Mouse (Mus musculus): Measurements from ENCODE around the gene Rab30. TPM values are rescaled to one million over a fixed set of nuclear protein-coding genes. Genes with fewer than 3 reads are reported as not detected.

Gene Rab30
- polyA plus RNA-seq, 1 experiment from 2014 or later, result 8.2 TPM

DNA sequence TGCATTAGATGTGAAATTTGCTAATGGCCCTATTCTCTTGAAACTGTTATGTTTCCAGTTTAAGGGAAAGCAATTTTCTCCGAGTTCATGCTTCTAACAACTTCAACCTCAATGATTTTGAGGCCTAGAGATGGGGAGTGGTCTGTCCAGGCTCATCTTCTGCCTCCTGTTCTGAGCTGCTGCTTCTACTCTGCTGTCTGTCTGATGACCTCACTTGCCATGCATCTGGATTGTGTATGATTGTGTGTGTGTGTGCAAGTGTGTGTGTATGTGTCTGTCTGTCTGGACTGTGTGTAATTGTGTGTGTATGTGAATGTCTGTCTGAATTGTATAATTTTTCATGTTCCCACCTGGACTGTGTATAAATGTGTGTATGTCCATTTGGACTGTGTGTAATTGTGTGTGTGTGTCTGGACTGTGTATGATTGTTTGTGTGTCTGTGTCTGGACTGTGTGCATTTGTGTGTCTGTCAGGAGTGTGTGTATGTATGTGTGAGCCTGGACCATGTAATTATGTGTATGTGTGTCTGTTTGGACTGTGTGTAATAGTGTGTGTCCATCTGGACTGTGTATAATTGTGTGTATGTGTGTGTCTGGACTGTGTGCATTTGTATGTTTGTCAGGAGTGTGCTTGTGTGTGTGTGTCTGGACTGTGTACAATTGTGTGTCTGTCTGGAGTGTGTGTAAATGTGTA lies 81.2 kb downstream of the Rab30 start:
- H3K36me3 ChIP-seq, result no peaks in the 10 kb centered on the region
- H3K4me2 ChIP-seq, result no peak overlapping the region
- 47% methylated on average over 1 of the region's 1 CpGs for WGBS
- H3K9ac ChIP-seq, result no peak overlapping the region
- ATAC-seq (replicated peaks; ENCODE audit: low FRiP score), result peak; percentile 43; the same call in 1 of the 2 replicates
- no peak overlapping the region for H3K4me3 ChIP-seq (replicated peaks)
- no peaks in the 10 kb centered on the region for H3K27me3 ChIP-seq
- H3K4me1 ChIP-seq, result no peaks in the 10 kb centered on the region
- no peaks in the 10 kb centered on the region for H3K9me3 ChIP-seq (replicated peaks)
- H3K27ac ChIP-seq, result no peak overlapping the region

- Histone ChIP-seq H3K27me3 (no peaks in the 10 kb centered on the region), H3K27ac (no peak overlapping the region), H3K4me3 (replicated peaks) (no peak overlapping the region), H3K36me3 (no peaks in the 10 kb centered on the region), H3K9me3 (replicated peaks) (no peaks in the 10 kb centered on the region), H3K4me2 (no peak overlapping the region), H3K4me1 (no peaks in the 10 kb centered on the region), H3K9ac (no peak overlapping the region)
- 91% methylated on average over 3 of the region's 3 CpGs for WGBS
- ATAC-seq (replicated peaks; ENCODE audit: low FRiP score), result no peak
Observed at GRCm38 (mm10) chr7:92826248-92826647, 84.8 kb downstream of the Rab30 start.

DNA sequence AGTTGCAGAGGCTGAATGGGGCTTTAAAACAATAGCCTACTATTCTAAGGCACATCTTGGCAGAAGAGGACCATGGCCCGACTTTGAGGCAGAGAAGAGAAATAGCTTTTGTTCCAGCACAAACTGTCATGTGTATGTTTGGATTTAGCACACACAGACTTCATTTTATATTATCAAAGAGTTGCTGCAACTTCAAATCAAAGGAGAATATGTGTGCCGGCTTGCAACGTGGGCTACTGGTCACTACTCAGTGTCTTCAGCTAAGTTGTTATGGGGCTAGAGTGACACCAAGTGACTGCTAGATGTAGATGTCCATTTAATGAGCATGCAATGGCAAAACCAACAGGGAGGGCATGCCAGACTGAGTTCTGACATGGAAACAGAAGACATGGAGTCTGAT lies 86.6 kb downstream of the Rab30 start:
- WGBS, result 54% methylated on average over 3 of the region's 3 CpGs
- H3K9ac ChIP-seq, result no peak overlapping the region
- no peaks in the 10 kb centered on the region for H3K27me3 ChIP-seq
- no peak overlapping the region for H3K4me3 ChIP-seq (replicated peaks)
- no peak overlapping the region for H3K27ac ChIP-seq
- H3K9me3 ChIP-seq (replicated peaks), result no peaks in the 10 kb centered on the region
- H3K36me3 ChIP-seq, result no peaks in the 10 kb centered on the region
- no peaks in the 10 kb centered on the region for H3K4me1 ChIP-seq
- no peak for ATAC-seq (replicated peaks; ENCODE audit: low FRiP score)
- H3K4me2 ChIP-seq, result no peak overlapping the region

DNA sequence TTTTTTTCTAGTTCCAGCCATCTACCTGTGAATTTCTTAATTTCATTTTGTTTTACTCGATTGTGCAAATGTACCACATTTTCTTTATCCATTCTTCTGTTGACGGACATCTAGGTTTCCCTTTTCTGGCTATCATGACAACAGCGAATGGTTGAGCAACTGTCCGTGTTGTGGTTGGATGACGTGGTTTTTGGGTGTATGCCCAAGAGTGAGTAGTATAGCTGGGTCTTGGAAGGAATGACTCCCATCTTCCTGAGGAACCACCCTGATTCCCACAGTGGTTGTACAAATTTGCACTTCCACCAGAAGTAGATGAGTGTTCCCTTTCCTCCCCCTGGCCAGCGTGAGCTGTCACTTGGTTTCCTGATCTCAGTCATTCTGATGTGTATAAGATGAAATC lies 91.0 kb downstream of the Rab30 start:
- H3K27me3 ChIP-seq, result no peaks in the 10 kb centered on the region
- no peaks in the 10 kb centered on the region for H3K9me3 ChIP-seq (replicated peaks)
- H3K36me3 ChIP-seq, result 0 out of 2 replicates have a peak, but pooled peaks cover 6% of the 10 kb centered on the region
- H3K9ac ChIP-seq, result no peak overlapping the region
- H3K4me1 ChIP-seq, result no peaks in the 10 kb centered on the region
- H3K27ac ChIP-seq, result no peak overlapping the region
- WGBS, result 91% methylated on average over 6 of the region's 6 CpGs
- H3K4me2 ChIP-seq, result no peak overlapping the region
- no peak overlapping the region for H3K4me3 ChIP-seq (replicated peaks)
- ATAC-seq (replicated peaks; ENCODE audit: low FRiP score), result no peak

DNA sequence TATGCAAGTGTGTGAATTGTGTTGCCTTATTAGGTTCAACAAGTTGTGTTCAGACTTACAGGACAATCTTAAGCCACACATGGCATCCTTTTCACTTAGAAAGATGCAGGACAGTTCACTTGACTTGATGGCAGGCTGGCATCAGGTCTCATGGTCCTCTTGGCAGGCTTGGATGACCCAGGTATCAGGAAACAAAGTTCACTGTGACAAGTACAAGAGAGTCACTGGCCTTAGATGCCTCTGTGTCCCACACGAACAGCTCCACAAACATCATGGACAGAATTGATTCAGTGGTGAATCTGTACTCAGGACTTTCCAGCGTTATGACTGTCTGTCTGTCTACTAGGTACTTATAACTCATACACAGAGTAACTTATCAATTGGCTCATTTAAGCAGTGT lies 93.0 kb downstream of the Rab30 start:
- no peaks in the 10 kb centered on the region for H3K27me3 ChIP-seq
- H3K4me3 ChIP-seq (replicated peaks), result no peak overlapping the region
- 0 out of 2 replicates have a peak, but pooled peaks cover 6% of the 10 kb centered on the region for H3K36me3 ChIP-seq
- no peaks in the 10 kb centered on the region for H3K9me3 ChIP-seq (replicated peaks)
- no peak overlapping the region for H3K9ac ChIP-seq
- 96% methylated on average over 2 of the region's 2 CpGs for WGBS
- ATAC-seq (replicated peaks; ENCODE audit: low FRiP score), result no peak
- H3K4me2 ChIP-seq, result no peak overlapping the region
- H3K27ac ChIP-seq, result no peak overlapping the region
- no peaks in the 10 kb centered on the region for H3K4me1 ChIP-seq

- 0 out of 2 replicates have a peak, but pooled peaks cover 6% of the 10 kb centered on the region for H3K36me3 ChIP-seq
- H3K27ac ChIP-seq, result no peak overlapping the region
- no peaks in the 10 kb centered on the region for H3K27me3 ChIP-seq
- no peak overlapping the region for H3K4me3 ChIP-seq (replicated peaks)
- ATAC-seq (replicated peaks; ENCODE audit: low FRiP score), result no peak
- H3K9ac ChIP-seq, result no peak overlapping the region
- H3K4me1 ChIP-seq, result no peaks in the 10 kb centered on the region
- 85% methylated on average over 3 of the region's 3 CpGs for WGBS
- no peaks in the 10 kb centered on the region for H3K9me3 ChIP-seq (replicated peaks)
- no peak overlapping the region for H3K4me2 ChIP-seq
Observed at GRCm38 (mm10) chr7:92836447-92836846, 95.0 kb downstream of the Rab30 start.

- Histone ChIP-seq H3K27me3 (no peaks in the 10 kb centered on the region), H3K4me1 (no peaks in the 10 kb centered on the region), H3K27ac (no peak overlapping the region), H3K9ac (no peak overlapping the region), H3K4me3 (replicated peaks) (no peak overlapping the region), H3K9me3 (replicated peaks) (no peaks in the 10 kb centered on the region), H3K4me2 (no peak overlapping the region), H3K36me3 (0 out of 2 replicates have a peak, but pooled peaks cover 6% of the 10 kb centered on the region)
- 79% methylated on average over 11 of the region's 11 CpGs for WGBS
- ATAC-seq (replicated peaks; ENCODE audit: low FRiP score), result no peak
Observed at GRCm38 (mm10) chr7:92837226-92837625, 95.8 kb downstream of the Rab30 start.

DNA sequence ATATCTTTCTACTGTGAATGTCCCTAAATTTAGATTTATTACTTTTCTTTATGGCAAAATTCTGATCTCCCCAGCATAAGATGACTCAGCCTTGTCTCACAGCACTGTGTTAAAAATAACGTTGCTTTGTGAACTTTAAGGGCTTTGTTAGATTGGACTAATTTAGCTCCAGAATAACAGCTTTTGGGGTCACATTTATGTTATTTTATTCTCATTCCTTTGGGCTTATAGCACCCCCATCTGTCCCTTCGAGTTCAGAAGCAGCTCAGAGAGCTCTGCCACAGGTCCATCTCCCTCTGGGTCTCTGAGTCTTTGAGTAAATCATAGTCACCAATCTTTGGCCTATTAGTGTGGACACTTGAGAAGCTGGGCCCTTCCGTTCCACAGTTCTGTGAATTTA lies 96.5 kb downstream of the Rab30 start:
- no peak overlapping the region for H3K9ac ChIP-seq
- no peaks in the 10 kb centered on the region for H3K27me3 ChIP-seq
- 49% methylated on average over 3 of the region's 3 CpGs for WGBS
- H3K36me3 ChIP-seq, result 0 out of 2 replicates have a peak, but pooled peaks cover 6% of the 10 kb centered on the region
- H3K4me1 ChIP-seq, result no peaks in the 10 kb centered on the region
- H3K27ac ChIP-seq, result no peak overlapping the region
- H3K4me3 ChIP-seq (replicated peaks), result no peak overlapping the region
- H3K9me3 ChIP-seq (replicated peaks), result no peaks in the 10 kb centered on the region
- no peak overlapping the region for H3K4me2 ChIP-seq
- ATAC-seq (replicated peaks; ENCODE audit: low FRiP score), result no peak

DNA sequence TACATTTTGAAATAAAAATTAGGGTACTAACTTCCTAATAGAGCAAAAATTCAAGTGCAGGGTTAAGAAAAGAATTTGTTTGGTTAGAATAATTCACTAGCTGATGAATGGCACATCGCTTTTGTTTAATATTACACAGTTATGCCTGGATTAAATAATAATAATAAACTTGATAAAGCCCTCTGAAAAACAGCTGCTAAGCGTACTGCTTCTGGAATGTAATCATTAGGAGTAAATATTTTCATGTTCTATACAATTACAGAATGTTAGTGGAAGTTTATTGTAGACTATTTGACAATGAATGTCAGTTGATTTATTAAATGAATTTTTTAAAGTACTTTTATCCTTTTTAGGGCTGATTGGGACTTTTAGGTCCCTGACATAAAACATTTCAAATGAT lies 100.9 kb downstream of the Rab30 start:
- Histone ChIP-seq H3K4me1 (no peaks in the 10 kb centered on the region), H3K27me3 (no peaks in the 10 kb centered on the region), H3K9me3 (replicated peaks) (no peaks in the 10 kb centered on the region), H3K9ac (no peak overlapping the region), H3K36me3 (no peaks in the 10 kb centered on the region), H3K27ac (no peak overlapping the region), H3K4me2 (no peak overlapping the region), H3K4me3 (replicated peaks) (no peak overlapping the region)
- ATAC-seq (replicated peaks; ENCODE audit: low FRiP score), result no peak
- WGBS, result 81% methylated on average over 2 of the region's 2 CpGs

DNA sequence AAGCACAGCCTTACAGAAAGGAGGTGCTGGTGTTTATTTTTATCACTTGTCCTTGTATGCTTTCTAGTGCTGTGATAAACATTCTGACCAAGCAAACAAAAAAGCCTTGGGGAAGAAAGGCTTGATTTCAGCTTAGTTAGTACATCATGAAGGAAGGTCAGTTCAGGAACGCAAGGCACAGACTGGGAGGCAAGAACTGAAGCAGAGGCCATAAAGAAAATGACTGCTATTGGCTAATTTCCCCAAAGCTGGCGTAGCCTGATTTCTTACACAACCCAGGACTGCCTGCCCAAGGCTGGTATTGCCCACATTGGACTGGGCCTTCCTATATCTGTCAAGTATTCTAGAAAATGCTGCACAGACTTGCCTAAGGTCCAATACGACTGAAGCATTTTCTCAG lies 106.8 kb downstream of the Rab30 start:
- no peaks in the 10 kb centered on the region for H3K27me3 ChIP-seq
- ATAC-seq (replicated peaks; ENCODE audit: low FRiP score), result no peak
- no peak overlapping the region for H3K27ac ChIP-seq
- 77% methylated on average over 3 of the region's 3 CpGs for WGBS
- no peak overlapping the region for H3K4me2 ChIP-seq
- H3K9ac ChIP-seq, result no peak overlapping the region
- H3K9me3 ChIP-seq (replicated peaks), result no peaks in the 10 kb centered on the region
- no peak overlapping the region for H3K4me3 ChIP-seq (replicated peaks)
- H3K4me1 ChIP-seq, result no peaks in the 10 kb centered on the region
- no peaks in the 10 kb centered on the region for H3K36me3 ChIP-seq

- H3K9me3 ChIP-seq (replicated peaks), result no peaks in the 10 kb centered on the region
- 28% methylated on average over 2 of the region's 2 CpGs for WGBS
- no peak overlapping the region for H3K9ac ChIP-seq
- H3K27ac ChIP-seq, result no peak overlapping the region
- H3K36me3 ChIP-seq, result peaks cover 10% of the 10 kb centered on the region; the same call in 1 of the 2 replicates
- no peak overlapping the region for H3K4me3 ChIP-seq (replicated peaks)
- ATAC-seq (replicated peaks; ENCODE audit: low FRiP score), result no peak
- no peaks in the 10 kb centered on the region for H3K27me3 ChIP-seq
- no peaks in the 10 kb centered on the region for H3K4me1 ChIP-seq
- no peak overlapping the region for H3K4me2 ChIP-seq
Observed at GRCm38 (mm10) chr7:92866526-92866925, 125.1 kb downstream of the Rab30 start.

GRCm38 (mm10) chr7:92870161-92870560 lies 128.8 kb downstream of the Rab30 start:
- Histone ChIP-seq H3K4me2 (no peak overlapping the region), H3K27me3 (no peaks in the 10 kb centered on the region), H3K36me3 (no peaks in the 10 kb centered on the region), H3K9me3 (replicated peaks) (no peaks in the 10 kb centered on the region), H3K9ac (no peak overlapping the region), H3K4me1 (peaks cover 7% of the 10 kb centered on the region), H3K4me3 (replicated peaks) (no peak overlapping the region), H3K27ac (no peak overlapping the region)
- WGBS, result 73% methylated on average over 3 of the region's 3 CpGs
- no peak for ATAC-seq (replicated peaks; ENCODE audit: low FRiP score)

DNA sequence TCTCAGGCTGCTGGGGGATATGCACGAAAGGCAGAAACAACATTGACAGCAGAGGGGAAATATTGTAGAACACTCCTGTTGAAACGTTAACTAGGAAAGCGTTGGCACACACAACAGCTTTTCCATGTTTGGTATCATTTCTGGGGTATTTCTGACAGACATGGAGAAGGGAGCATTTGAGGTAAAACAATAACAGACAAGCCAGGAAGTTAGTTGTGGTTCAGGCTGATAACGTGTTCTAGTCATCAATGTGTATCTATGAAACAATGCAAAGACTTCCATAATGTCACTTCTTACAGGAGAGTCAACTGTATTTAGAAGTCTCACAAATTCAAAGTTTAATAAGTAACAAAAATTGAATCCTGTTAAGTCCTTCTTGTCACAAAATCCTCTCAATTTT lies 130.2 kb downstream of the Rab30 start:
- Histone ChIP-seq H3K9ac (no peak overlapping the region), H3K9me3 (replicated peaks) (no peaks in the 10 kb centered on the region), H3K4me3 (replicated peaks) (no peak overlapping the region), H3K27ac (no peak overlapping the region), H3K4me1 (peaks cover 15% of the 10 kb centered on the region), H3K4me2 (no peak overlapping the region), H3K36me3 (no peaks in the 10 kb centered on the region), H3K27me3 (no peaks in the 10 kb centered on the region)
- 89% methylated on average over 4 of the region's 4 CpGs for WGBS
- ATAC-seq (replicated peaks; ENCODE audit: low FRiP score), result no peak

Data from kidney, embryonic 15.5 days (tissue).